Mouse (Mus musculus) C2C12 (cell line): ENCODE measurements around the gene Limch1. TPM values are rescaled to one million over a fixed set of nuclear protein-coding genes. Genes with fewer than 3 reads are reported as not detected.

Source experiments
- H3K27me3 ChIP-seq: one replicate; pipeline ENCODE4 v1.6.1; 2011; ENCODE audit not compliant: control insufficient read depth, insufficient read depth, insufficient read length
- H3K36me3 ChIP-seq: one replicate; pipeline ENCODE4 v1.6.1; 2011; ENCODE audit not compliant: control insufficient read depth, insufficient read depth
- H3K4me3 ChIP-seq: one replicate; pipeline ENCODE4 v1.5.1; 2011; ENCODE audit warnings: mild to moderate bottlenecking, control low read depth; ENCODE audit not compliant: poor library complexity, insufficient read depth, severe bottlenecking
- H3K79me2 ChIP-seq: one replicate; pipeline ENCODE4 v1.6.1; 2011; ENCODE audit not compliant: control insufficient read depth, insufficient read depth
- H3K79me3 ChIP-seq: one replicate; pipeline ENCODE4 v1.6.1; 2011; ENCODE audit warnings: low read depth, control low read depth
- H3ac ChIP-seq: one replicate; pipeline ENCODE3; 2011; ENCODE audit warnings: low read depth; ENCODE audit not compliant: control insufficient read depth, insufficient read length
- CEBPB ChIP-seq: IDR thresholded peaks from one replicate; pipeline ENCODE4 v1.6.1; 2011; ENCODE audit warnings: low read depth, mild to moderate bottlenecking, control low read depth, moderate library complexity
- CTCF ChIP-seq: IDR thresholded peaks from one replicate; pipeline ENCODE4 v1.5.1; 2011; ENCODE audit not compliant: control insufficient read depth, insufficient read depth, insufficient read length
- FOSL1 ChIP-seq: IDR thresholded peaks from one replicate; pipeline ENCODE4 v1.8.0; 2011; ENCODE audit warnings: mild to moderate bottlenecking, low read length; ENCODE audit not compliant: poor library complexity, insufficient read depth, severe bottlenecking
- MAX ChIP-seq: IDR thresholded peaks from one replicate; pipeline ENCODE4 v1.6.1; 2011; ENCODE audit warnings: mild to moderate bottlenecking, control low read depth
- MYOD1 ChIP-seq: IDR thresholded peaks from one replicate; pipeline ENCODE4 v1.6.1; 2011; ENCODE audit warnings: low read depth; ENCODE audit not compliant: control insufficient read depth, insufficient read length
- MYOG ChIP-seq: IDR thresholded peaks from one replicate; pipeline ENCODE4 v1.6.1; 2011; ENCODE audit not compliant: control insufficient read depth, insufficient read length; ENCODE audit errors: extremely low read depth
- USF1 ChIP-seq: IDR thresholded peaks from one replicate; pipeline ENCODE4 v1.6.1; 2011; ENCODE audit warnings: low read depth, mild to moderate bottlenecking, control low read depth, moderate library complexity
- polyA plus RNA-seq: library from polyadenylated mRNA; unstranded; fragments of >200 nt; fragmentation: generic; extraction: Trizol; gene quantifications from one replicate; pipeline ENCODE4 v1.2.1, GENCODE M21; 2012; ENCODE audit warnings: missing spikeins

The Limch1 gene
- polyA plus RNA-seq, 1 experiment = not detected

DNA sequence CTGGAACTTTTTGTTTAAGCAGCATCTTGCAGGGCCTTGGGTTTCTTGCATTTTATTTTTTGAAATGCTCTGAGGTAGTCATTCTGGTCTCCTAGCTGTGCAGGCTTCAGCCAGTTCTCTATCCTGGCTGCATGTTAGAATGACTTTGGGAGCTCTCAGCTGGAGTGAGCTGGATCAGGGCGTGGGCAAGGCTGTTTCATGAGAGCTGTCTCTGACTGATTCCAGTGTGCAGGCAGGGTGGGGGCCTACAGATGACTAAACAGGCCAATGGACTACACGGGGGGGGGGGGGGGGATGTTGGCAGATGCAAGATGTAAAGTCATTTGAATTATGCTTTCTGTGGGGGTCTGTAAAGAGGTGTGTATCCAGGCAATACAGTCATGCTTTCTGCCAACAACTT, 20.3 kb downstream of the Limch1 start:
- Histone ChIP-seq H3ac (no peak overlapping the region), H3K4me3 (no peak overlapping the region), H3K79me3 (no peaks in the 10 kb centered on the region), H3K79me2 (no peaks in the 10 kb centered on the region), H3K27me3 (peaks cover 30% of the 10 kb centered on the region), H3K36me3 (no peaks in the 10 kb centered on the region)
- no peak for TF ChIP-seq USF1

DNA sequence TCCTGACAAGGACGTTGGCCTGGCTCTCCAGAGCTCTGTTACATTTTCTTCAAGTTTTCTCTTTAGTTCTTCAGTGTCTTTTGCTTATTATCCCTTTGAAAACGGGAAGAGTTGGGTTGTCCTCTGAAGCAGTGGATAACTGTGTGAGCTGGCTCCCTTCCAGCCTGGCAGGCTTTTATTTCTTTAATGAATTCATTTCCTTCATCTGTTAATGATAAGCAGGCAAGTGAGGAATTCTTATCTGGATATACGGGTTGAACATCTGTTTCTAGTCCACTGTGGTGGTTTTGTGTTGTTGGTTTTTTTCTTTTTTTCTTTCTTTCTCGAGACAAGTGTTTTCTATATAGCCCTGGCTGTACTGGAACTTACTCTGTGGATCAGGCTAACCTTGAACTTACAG, 22.4 kb downstream of the Limch1 start:
- H3K79me2 ChIP-seq = no peaks in the 10 kb centered on the region
- no peak overlapping the region for H3K4me3 ChIP-seq
- H3K36me3 ChIP-seq = no peaks in the 10 kb centered on the region
- no peaks in the 10 kb centered on the region for H3K79me3 ChIP-seq
- H3K27me3 ChIP-seq = peaks cover 32% of the 10 kb centered on the region
- TF ChIP-seq CTCF (no peak), USF1 (no peak), MYOD1 (no peak), CEBPB (no peak), FOSL1 (no peak), MAX (no peak), MYOG (no peak)
- no peak overlapping the region for H3ac ChIP-seq

DNA sequence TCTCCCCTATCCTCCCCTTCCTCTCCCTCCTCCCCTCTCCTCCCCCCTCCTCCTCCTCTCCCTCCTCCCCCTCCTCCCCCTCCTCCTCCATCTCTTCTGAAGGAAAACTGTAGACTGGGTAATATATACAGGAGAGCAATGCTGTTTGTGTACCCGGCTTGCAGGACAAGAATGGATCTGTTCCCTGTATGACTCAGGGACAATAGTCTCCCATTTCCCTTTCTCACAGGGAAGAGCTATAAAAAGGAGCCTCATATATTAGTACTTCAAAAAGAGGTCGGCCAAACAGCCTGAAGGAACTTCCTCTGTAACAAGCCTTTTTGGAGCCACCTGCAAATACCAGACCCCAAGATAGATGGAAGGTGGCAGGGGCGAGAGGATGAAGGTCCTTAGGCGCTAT, 23.4 kb downstream of the Limch1 start:
- Histone ChIP-seq H3K36me3 (no peaks in the 10 kb centered on the region), H3ac (no peak overlapping the region), H3K79me3 (no peaks in the 10 kb centered on the region), H3K4me3 (no peak overlapping the region), H3K79me2 (no peaks in the 10 kb centered on the region), H3K27me3 (peaks cover 36% of the 10 kb centered on the region)
- no peak for TF ChIP-seq USF1
- TF ChIP-seq CTCF = no peak
- no peak for TF ChIP-seq FOSL1
- TF ChIP-seq MYOG = no peak
- TF ChIP-seq MYOD1 = no peak
- TF ChIP-seq MAX = no peak

DNA sequence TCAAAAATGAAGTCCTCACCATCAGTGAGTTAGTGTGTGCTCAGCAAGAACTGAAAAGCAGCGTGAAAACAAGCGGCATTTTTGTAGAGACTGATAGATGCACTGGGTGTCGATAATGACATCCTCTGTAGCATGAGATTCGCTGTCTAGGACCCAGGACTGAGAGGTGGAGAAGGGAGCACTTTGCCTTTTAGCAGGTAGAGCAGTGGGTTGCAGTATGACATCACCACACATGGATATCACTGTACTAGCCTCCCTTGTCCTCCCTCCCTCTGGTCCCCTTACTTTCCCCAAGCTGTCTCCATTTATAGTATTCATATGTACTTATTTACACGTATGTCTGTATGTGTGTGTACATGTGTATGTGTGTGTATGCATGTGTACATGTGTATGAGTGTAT, 23.9 kb downstream of the Limch1 start:
- Histone ChIP-seq H3ac (no peak overlapping the region), H3K27me3 (peaks cover 34% of the 10 kb centered on the region)

DNA sequence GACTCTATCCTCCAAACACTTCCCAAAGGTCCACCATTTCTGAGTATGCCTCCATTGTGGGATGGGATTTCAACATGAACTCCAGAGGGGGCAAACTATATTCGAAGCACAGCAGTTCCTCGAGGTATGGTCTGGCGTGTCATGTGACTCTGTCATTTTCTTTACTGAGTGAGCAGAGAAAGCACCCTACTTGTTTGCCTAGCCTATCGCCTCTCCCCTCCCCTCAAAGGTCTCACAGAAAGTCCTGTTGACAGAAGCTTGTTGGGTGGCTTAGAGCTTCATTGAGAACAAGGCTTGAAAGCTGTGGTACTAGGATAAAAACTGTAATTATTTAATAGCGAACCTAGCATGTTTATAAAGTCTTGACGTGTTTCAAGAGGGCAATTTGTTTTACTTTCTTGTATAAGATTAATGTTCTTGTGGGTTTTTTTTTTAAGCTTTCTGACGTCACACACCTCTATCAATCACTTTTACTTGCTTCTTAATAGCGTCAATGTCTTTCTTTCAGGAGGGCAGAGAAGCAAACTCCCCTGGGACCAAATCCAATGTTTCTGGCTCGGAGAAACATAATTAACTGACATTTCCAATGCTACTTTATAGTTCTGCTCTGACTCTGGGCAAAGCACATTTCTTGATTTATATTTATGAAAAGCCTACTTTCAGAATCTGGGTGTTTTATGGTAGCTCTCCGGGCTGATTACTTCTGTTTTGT, 32.5 kb downstream of the Limch1 start:
- no peaks in the 10 kb centered on the region for H3K36me3 ChIP-seq
- H3K79me3 ChIP-seq = no peaks in the 10 kb centered on the region

More for the DNA sequence above, 23.9 kb downstream of the Limch1 start:
- Histone ChIP-seq H3K4me3 (no peak overlapping the region), H3K79me3 (no peaks in the 10 kb centered on the region), H3K36me3 (no peaks in the 10 kb centered on the region), H3K79me2 (no peaks in the 10 kb centered on the region)
- TF ChIP-seq MYOG (no peak), CTCF (no peak), MYOD1 (no peak), CEBPB (no peak), USF1 (no peak), FOSL1 (no peak), MAX (no peak)

DNA sequence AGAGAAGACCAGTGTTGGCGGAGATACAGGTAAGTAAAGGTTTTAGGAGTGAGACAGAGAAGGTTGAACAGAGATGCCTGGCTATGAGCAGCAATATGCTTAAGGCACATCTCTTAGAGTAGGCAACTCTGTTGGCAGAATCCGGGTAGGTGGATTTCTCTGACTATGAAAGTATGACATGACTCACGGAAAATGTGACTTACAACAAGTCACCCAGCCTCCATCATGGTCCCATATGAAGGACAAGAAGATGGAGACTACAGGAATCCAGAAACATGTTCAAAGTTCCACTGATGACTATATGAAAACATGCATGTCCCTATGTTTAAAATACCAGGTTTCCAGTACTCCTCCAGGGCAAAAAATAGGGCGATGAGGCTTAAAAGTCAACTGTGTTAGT, 34.7 kb downstream of the Limch1 start:
- no peaks in the 10 kb centered on the region for H3K36me3 ChIP-seq
- H3ac ChIP-seq = no peak overlapping the region
- H3K79me3 ChIP-seq = no peaks in the 10 kb centered on the region
- no peak overlapping the region for H3K4me3 ChIP-seq
- no peaks in the 10 kb centered on the region for H3K79me2 ChIP-seq
- H3K27me3 ChIP-seq = no peaks in the 10 kb centered on the region
- no peak for TF ChIP-seq USF1
- no peak for TF ChIP-seq MYOD1
- TF ChIP-seq CEBPB = no peak
- no peak for TF ChIP-seq FOSL1
- no peak for TF ChIP-seq MYOG

More for the DNA sequence above, 32.5 kb downstream of the Limch1 start:
- H3K79me2 ChIP-seq = no peaks in the 10 kb centered on the region
- no peak for TF ChIP-seq USF1
- TF ChIP-seq MYOG = no peak
- TF ChIP-seq MYOD1 = no peak
- no peak overlapping the region for H3ac ChIP-seq
- H3K27me3 ChIP-seq = peaks cover 10% of the 10 kb centered on the region
- no peak overlapping the region for H3K4me3 ChIP-seq
